Mouse (Mus musculus) ES-E14 (cell line): Measurements from ENCODE around the gene Sgms1. TPM values are rescaled to one million over a fixed set of nuclear protein-coding genes. Genes with fewer than 3 reads are reported as not detected.

Experiments used
- DNase-seq: peaks from one replicate; pipeline ENCODE4 v3.0.0-alpha.2; 2013; ENCODE audit warnings: low read depth, low spot score
- H3K27ac ChIP-seq: 2 replicates; pipeline ENCODE4 v1.5.1; 2012; ENCODE audit warnings: low read depth, mild to moderate bottlenecking, low read length, moderate library complexity, mixed read lengths; ENCODE audit not compliant: poor library complexity, insufficient read depth, severe bottlenecking
- H3K36me3 ChIP-seq: 2 replicates; pipeline ENCODE4 v1.6.1; 2012; ENCODE audit warnings: mild to moderate bottlenecking, low read length, moderate library complexity, mixed read lengths; ENCODE audit not compliant: control insufficient read depth, poor library complexity, insufficient read depth, severe bottlenecking
- H3K4me1 ChIP-seq, 2 experiments: fragments of 150-350 bp in 1 of 2; sonication (generic) in 1 of 2; 2 replicates each; pipeline ENCODE4 v1.6.1; 2012; ENCODE audit warnings: low read length in 2 of 2, mild to moderate bottlenecking in 1 of 2, mixed read lengths in 1 of 2; ENCODE audit not compliant: control insufficient read depth in 2 of 2, insufficient read depth in 2 of 2, poor library complexity in 1 of 2
- H3K4me3 ChIP-seq, 2 experiments: fragments of 150-350 bp in 1 of 2; sonication (generic) in 1 of 2; 2 replicates each; pipeline ENCODE4 v1.5.1; 2012; ENCODE audit warnings: low read length in 2 of 2, low read depth in 1 of 2, mild to moderate bottlenecking in 1 of 2, mixed read lengths in 1 of 2; ENCODE audit not compliant: insufficient read depth in 1 of 2, poor library complexity in 1 of 2, severe bottlenecking in 1 of 2
- H3K9ac ChIP-seq: 2 replicates; pipeline ENCODE4 v1.6.1; 2012; ENCODE audit warnings: low read depth, mild to moderate bottlenecking, low read length, mixed read lengths; ENCODE audit not compliant: poor library complexity, insufficient read depth, severe bottlenecking
- H3K9me3 ChIP-seq: fragments of 150-350 bp; sonication (generic); 2 replicates; pipeline ENCODE4 v1.6.1; 2012; ENCODE audit warnings: low read depth, mild to moderate bottlenecking, low read length; ENCODE audit not compliant: control insufficient read depth, insufficient read depth
- CHD2 ChIP-seq: IDR thresholded peaks from 2 replicates; pipeline ENCODE4 v1.6.1; 2014; ENCODE audit warnings: mild to moderate bottlenecking, low read depth, low read length, inconsistent platforms
- HCFC1 ChIP-seq: IDR thresholded peaks from 2 replicates; pipeline ENCODE4 v1.6.1; 2012; ENCODE audit warnings: low read length, inconsistent platforms, borderline replicate concordance; ENCODE audit not compliant: insufficient read depth
- MAFK ChIP-seq: IDR thresholded peaks from 2 replicates; pipeline ENCODE4 v1.6.1; 2014; ENCODE audit warnings: mild to moderate bottlenecking, low read depth, low read length, inconsistent platforms; ENCODE audit not compliant: insufficient read depth
- ZC3H11A ChIP-seq: IDR thresholded peaks from 2 replicates; pipeline ENCODE4 v1.6.1; 2012; ENCODE audit warnings: low read depth, mild to moderate bottlenecking, inconsistent platforms, low read length, borderline replicate concordance
- ZNF384 ChIP-seq: IDR thresholded peaks from 2 replicates; pipeline ENCODE4 v1.6.1; 2012; ENCODE audit warnings: low read depth, low read length, inconsistent platforms
- in situ Hi-C, 2 experiments: fragments of 600-800 bp; cut with MboI; formaldehyde crosslinking; loops; one replicate each; pipeline ENCODE4 v1.15.1; 2025; ENCODE audit warnings: low sequenced_read_pairs in 2 of 2, inconsistent platforms in 1 of 2; ENCODE audit not compliant: unreplicated experiment in 2 of 2
- total RNA-seq: library from RNA; depleted of rRNA; stranded (reverse); fragments of 300-350 nt; gene quantifications from 2 replicates; pipeline ENCODE4 v1.2.3, GENCODE M21; 2012

The Sgms1 gene
- total RNA-seq, 1 experiment = 42.5 TPM

DNA sequence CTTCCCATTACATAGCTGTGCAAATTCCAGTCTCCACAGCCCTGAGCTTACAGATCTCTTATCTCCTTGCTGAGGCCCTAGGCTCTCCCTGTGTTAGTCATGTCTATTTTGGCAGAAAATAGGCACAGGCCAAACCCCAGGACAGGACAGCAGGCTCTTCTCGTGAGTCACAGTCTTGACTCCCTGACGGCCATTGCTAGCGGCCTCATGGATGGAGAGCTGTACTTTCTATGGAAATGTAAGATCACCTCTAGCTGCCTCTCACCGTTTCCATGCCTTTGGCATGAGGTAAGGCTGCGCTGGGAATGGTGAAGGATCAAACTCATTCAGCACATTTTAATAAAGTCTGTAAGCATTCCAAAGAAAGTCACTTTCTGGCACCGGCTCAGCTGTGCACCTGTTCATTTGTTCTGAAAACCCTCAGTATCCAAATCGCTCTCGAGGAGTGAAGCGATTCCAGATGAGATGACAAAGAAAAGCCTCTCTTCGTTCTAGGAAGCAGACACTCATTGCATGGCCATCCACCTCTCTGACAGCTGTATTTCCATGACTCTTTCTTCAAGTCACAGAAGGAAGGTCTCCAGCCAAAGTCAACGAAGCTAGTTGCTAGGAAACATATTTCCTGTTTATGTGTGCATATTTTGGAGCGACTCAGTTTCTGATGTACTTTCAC lies 97.3 kb downstream of the Sgms1 start:
- Histone ChIP-seq H3K4me1 (no peaks in the 10 kb centered on the region), H3K36me3 (no peaks in the 10 kb centered on the region), H3K27ac (no peak overlapping the region), H3K9me3 (no peaks in the 10 kb centered on the region), H3K4me3 (no peak overlapping the region), H3K9ac (no peak overlapping the region)
- no peak for DNase-seq
- in situ Hi-C loops = no loop called here
- TF ChIP-seq ZC3H11A = no peak
- no peak for TF ChIP-seq ZNF384
- no peak for TF ChIP-seq HCFC1
- no peak for TF ChIP-seq MAFK
- TF ChIP-seq CHD2 = no peak

DNA sequence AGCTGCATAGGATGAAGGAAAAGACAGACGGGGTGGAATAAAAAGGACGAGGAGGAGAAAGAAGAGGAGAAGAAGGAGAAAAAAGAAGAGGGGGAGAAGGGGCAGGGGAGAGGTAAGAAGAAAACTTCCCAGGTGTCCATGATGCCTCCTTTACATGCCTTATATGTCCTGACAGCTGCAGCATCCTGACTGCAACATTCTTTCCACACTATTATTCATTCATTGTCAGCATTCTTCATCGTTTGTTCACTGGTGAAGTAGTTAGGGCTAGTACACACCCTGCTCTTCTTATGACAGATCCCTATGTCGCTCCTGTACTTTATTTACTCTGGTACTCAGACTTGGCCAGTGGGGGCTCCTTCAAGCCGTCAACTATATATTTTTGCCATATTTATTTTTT lies 98.4 kb downstream of the Sgms1 start:
- Histone ChIP-seq H3K4me3 (no peak overlapping the region), H3K4me1 (no peaks in the 10 kb centered on the region), H3K9me3 (no peaks in the 10 kb centered on the region), H3K27ac (no peak overlapping the region), H3K9ac (no peak overlapping the region), H3K36me3 (no peaks in the 10 kb centered on the region)
- no peak for DNase-seq
- no peak for TF ChIP-seq ZNF384
- TF ChIP-seq MAFK = no peak
- TF ChIP-seq CHD2 = no peak
- TF ChIP-seq ZC3H11A = no peak
- in situ Hi-C loops = no loop called here

DNA sequence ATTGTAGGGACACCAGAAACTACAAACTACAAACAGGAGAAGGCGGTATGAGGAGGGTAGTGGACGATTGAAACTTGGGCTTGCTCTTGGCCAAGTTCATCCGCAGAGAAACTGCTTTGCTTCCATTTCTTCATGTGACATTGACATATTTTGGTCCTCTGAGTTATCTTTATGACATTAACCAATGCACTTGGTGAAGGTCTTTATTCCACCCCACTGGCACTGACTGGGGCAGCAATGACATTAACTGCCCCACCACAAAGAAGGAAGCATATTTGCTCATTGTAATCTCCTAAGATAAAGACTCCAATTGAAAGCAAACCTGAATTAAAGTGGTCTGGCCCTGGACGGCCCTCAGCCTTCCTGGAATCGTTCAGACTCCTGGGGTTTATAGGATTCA lies 100.6 kb downstream of the Sgms1 start:
- Histone ChIP-seq H3K36me3 (no peaks in the 10 kb centered on the region), H3K27ac (no peak overlapping the region), H3K4me3 (no peak overlapping the region), H3K4me1 (no peaks in the 10 kb centered on the region), H3K9me3 (no peaks in the 10 kb centered on the region), H3K9ac (no peak overlapping the region)
- DNase-seq = no peak
- in situ Hi-C loops = no loop called here
- TF ChIP-seq MAFK (no peak), CHD2 (no peak), ZNF384 (no peak), HCFC1 (no peak), ZC3H11A (no peak)

DNA sequence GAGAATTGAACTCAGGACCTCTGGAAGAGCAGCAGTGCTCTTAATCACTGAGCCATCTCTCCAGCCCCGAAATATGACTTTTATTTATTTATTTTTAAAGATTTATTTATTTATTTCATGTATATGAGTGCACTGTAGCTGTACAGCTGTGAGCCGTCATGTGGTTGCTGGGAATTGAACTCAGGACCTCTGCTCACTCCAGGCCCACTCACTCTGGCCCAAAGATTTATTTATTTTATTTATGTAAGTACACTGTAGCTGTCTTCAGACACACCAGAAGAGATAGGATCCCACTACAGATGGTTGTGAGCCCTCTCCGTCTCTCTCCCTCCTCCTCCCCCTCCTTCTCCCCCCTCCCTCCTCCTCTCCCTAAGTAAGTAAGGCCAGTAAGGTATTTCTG lies 101.7 kb downstream of the Sgms1 start:
- DNase-seq = no peak
- Histone ChIP-seq H3K4me3 (no peak overlapping the region), H3K9ac (no peak overlapping the region), H3K36me3 (no peaks in the 10 kb centered on the region), H3K9me3 (no peaks in the 10 kb centered on the region), H3K4me1 (no peaks in the 10 kb centered on the region), H3K27ac (no peak overlapping the region)
- in situ Hi-C loops = no loop called here
- TF ChIP-seq CHD2 = no peak

DNA sequence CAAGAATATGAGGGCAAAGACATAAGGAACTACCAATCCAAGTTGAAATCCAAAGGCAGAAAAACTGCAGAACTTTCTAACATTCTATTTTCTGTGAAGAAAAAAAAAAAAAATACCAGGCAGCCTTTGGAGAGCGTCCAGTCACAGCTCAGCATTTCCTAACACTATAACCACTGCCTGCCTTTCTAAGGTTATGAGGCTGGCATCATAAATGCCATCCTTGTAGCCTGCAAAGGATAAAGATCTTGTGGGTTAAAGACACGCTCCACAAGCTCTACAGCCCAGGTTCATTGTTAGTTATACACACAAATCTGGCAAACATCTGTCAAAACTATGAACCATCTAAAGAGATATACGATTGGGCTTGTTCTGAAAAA lies 104.1 kb downstream of the Sgms1 start:
- in situ Hi-C loops = no loop called here
- H3K4me1 ChIP-seq = no peaks in the 10 kb centered on the region
- no peaks in the 10 kb centered on the region for H3K36me3 ChIP-seq
- H3K27ac ChIP-seq = no peak overlapping the region
- TF ChIP-seq CHD2 (no peak), ZNF384 (no peak), ZC3H11A (no peak), HCFC1 (no peak), MAFK (no peak)
- DNase-seq = no peak
- no peak overlapping the region for H3K9ac ChIP-seq
- no peaks in the 10 kb centered on the region for H3K9me3 ChIP-seq
- no peak overlapping the region for H3K4me3 ChIP-seq
